Mouse (Mus musculus): ENCODE measurements at regions not wholly inside any gene's neighbourhood (a gene's known extent, or its start where the extent isn't known, plus 50 kb on each side); places are given as distances from the start of the nearest gene placed in this dataset.

DNA sequence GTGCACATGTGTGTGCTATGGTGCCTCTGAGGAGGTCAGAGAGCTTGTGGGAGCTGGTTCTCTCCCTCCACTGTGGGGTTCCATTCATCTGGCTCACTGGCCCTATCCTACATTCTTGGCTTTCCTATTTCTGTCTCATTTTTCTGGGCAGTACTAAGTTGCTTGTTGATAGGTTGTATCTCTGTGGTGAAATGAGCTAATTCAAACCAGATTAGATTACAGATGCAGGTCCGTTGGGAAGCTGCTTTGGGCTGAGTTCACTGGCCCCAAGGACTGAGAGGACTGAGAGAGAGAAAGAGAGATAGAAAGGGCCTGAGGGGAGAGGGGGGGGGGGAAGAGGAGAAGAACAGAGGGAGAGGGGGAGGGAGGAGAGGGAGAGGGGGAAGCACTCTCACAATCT is 83.5 kb downstream of the Rpl14 start:
- peaks cover 11% of the 10 kb centered on the region for H3K9me3 ChIP-seq
- H3K4me1 ChIP-seq: no peaks in the 10 kb centered on the region
- H3K27me3 ChIP-seq (replicated peaks): peaks cover 27% of the 10 kb centered on the region
- H3K4me3 ChIP-seq (replicated peaks): no peak overlapping the region
- no peak for TF ChIP-seq FLI1 (IDR thresholded peaks at IDR 0.05; ENCODE audit: low read length)
- no peaks in the 10 kb centered on the region for H3K36me3 ChIP-seq (replicated peaks; ENCODE audit: low read length)

DNA sequence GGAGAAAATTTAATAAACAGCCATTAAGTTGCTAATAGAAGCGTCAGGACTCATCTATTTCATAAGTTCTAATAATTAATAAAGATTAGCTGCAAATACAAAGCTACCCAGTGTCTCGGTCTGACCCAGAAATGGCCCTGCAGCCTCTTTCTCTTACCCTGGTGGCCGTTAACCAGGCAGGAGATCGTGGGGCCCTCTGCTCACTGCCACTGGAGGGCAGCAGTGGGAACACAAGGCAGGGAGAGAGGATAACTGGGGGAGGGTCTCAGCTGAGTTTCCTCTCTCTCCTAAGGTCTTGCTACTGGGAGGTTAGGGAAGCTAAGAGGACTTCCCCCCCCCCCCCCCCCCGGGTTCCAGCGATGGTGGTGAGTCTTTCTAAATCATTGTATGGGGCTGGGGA is 85.7 kb downstream of the Rpl14 start:
- Histone ChIP-seq H3K4me3 (replicated peaks) (no peak overlapping the region), H3K27me3 (replicated peaks) (peaks cover 30% of the 10 kb centered on the region), H3K36me3 (replicated peaks; ENCODE audit: low read length) (no peaks in the 10 kb centered on the region), H3K4me1 (no peaks in the 10 kb centered on the region), H3K9me3 (no peaks in the 10 kb centered on the region)
- no peak for TF ChIP-seq FLI1 (IDR thresholded peaks at IDR 0.05; ENCODE audit: low read length)
- TF ChIP-seq GATA1 (IDR thresholded peaks at IDR 0.05; ENCODE audit: borderline replicate concordance, low read length): no peak

DNA sequence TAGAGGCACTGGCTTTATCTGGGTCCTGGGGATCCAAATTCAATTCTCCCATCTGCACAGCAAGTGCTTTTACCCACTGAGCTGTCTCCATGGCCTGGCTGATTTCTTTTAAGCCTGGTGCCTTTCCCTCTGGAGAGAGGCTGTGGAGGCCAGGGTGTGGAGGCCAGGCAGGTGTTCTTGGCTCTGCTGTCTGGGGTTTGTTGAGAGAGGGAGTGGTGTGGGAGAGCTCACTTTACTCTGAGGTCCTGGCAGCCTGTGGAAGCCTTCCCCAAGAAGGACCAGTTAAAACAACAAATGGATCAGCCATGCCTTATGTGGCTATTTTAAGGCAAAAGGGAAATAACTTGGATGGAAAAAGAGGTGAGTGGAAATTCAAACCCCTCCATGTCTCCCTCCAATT is 86.5 kb downstream of the Rpl14 start:
- TF ChIP-seq FLI1 (IDR thresholded peaks at IDR 0.05; ENCODE audit: low read length) (no peak), GATA1 (IDR thresholded peaks at IDR 0.05; ENCODE audit: borderline replicate concordance, low read length) (no peak)

DNA sequence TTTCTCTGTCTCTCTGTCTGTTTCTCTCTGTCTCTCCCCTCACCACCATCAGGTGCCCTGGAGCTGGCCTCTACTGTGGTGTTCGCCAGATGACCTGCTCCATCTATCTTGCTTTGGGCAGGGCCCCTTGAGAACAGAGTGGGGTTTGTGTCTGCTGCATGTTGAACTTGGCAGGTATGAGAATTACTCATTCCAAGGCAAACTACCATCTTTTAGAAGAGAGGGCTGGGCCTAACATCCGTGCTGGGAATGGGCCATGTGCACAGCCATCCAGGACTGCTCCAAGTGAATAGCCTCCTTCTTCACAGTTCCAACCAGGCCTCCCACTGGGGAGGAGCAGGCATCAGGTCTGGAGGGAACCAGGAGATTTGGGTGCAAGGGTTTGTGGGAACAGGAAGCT is 87.3 kb downstream of the Rpl14 start:
- Histone ChIP-seq H3K36me3 (replicated peaks; ENCODE audit: low read length) (no peaks in the 10 kb centered on the region), H3K4me1 (no peaks in the 10 kb centered on the region), H3K27me3 (replicated peaks) (peaks cover 32% of the 10 kb centered on the region), H3K4me3 (replicated peaks) (no peak overlapping the region), H3K9me3 (no peaks in the 10 kb centered on the region)
- TF ChIP-seq GATA1 (IDR thresholded peaks at IDR 0.05; ENCODE audit: borderline replicate concordance, low read length) (no peak), FLI1 (IDR thresholded peaks at IDR 0.05; ENCODE audit: low read length) (no peak)

More for the DNA sequence above, 86.5 kb downstream of the Rpl14 start:
- Histone ChIP-seq H3K36me3 (replicated peaks; ENCODE audit: low read length) (no peaks in the 10 kb centered on the region), H3K27me3 (replicated peaks) (peaks cover 32% of the 10 kb centered on the region), H3K4me3 (replicated peaks) (no peak overlapping the region), H3K9me3 (no peaks in the 10 kb centered on the region), H3K4me1 (no peaks in the 10 kb centered on the region)

DNA sequence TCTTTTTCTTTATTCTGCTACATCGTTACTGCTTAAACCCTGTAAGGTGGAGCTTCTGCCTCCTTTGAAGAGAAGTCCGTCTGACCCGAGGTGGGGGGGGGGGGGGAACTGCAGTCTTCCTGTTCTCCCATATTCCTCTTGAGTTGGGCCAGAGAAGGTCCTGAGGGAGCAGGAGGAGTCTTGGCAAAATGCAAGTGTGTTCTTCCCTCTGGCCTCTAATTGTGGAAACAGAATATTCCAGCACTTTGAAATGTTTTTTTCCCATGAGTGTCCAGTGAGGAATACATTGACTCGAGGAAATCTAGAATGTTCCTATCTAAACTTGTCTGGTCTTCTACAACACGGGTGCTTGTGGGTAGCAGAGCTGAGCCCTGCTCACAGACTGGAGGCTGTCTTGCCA is 90.0 kb downstream of the Rpl14 start:
- TF ChIP-seq FLI1 (IDR thresholded peaks at IDR 0.05; ENCODE audit: low read length) (no peak), GATA1 (IDR thresholded peaks at IDR 0.05; ENCODE audit: borderline replicate concordance, low read length) (no peak)
- H3K4me1 ChIP-seq: no peaks in the 10 kb centered on the region; the same call in 1 of the 2 replicates
- no peaks in the 10 kb centered on the region for H3K36me3 ChIP-seq (replicated peaks; ENCODE audit: low read length)
- H3K4me3 ChIP-seq (replicated peaks): no peak overlapping the region
- H3K9me3 ChIP-seq: peaks cover 7% of the 10 kb centered on the region
- H3K27me3 ChIP-seq (replicated peaks): peaks cover 28% of the 10 kb centered on the region

DNA sequence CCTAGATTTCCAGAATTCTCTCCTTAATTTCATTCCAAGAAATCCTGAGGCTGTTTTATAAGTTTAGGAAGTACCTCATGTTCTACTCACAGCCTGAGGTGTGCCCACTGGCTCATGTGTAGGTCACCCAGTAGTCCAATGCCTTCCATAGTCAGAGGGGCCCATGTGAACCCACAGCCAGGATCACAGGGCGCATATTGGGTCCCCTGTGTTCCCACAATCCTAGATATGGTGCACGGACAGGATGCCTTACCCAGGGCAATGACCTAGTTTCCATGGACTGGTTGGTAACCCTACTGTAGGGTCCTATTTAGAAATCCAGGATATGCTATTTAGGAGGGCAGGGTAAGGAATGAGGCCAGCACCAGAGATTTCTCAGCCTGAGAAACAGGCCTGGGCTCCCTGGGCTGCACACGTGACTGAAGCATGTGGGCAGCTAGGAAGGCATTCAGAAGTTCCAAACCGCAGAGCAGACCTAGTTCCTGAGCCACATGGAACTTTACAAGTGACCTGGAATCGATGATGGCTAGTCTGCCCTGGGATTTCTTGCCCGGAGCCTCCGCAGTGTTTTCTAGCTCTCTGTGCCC is 90.5 kb downstream of the Rpl14 start:
- Histone ChIP-seq H3K9me3 (peaks cover 12% of the 10 kb centered on the region), H3K27me3 (replicated peaks) (peaks cover 25% of the 10 kb centered on the region), H3K4me3 (replicated peaks) (no peak overlapping the region), H3K36me3 (replicated peaks; ENCODE audit: low read length) (no peaks in the 10 kb centered on the region), H3K4me1 (no peaks in the 10 kb centered on the region; the same call in 1 of the 2 replicates)
- TF ChIP-seq GATA1 (IDR thresholded peaks at IDR 0.05; ENCODE audit: borderline replicate concordance, low read length): no peak
- no peak for TF ChIP-seq FLI1 (IDR thresholded peaks at IDR 0.05; ENCODE audit: low read length)

DNA sequence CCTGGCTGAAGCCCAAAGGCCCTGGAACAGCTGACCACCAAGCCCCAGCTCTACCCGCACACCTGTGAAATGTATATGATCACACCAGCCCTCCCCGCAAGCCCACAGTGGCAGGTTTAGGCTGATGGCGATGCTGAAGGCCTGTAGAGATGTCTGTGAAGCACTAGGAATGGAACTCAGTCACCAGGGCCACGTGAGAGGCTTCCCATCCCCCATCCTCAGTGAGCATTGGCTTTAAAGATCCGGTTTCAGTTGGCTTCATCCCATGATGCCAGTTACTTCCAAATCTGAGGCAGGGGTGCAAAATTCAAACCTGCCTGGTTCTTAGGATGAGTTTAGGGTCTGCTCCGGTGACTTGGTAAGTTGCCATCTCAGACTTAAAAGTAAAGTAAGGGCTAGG is 91.9 kb downstream of the Rpl14 start:
- peaks cover 12% of the 10 kb centered on the region for H3K9me3 ChIP-seq
- no peaks in the 10 kb centered on the region; the same call in 1 of the 2 replicates for H3K4me1 ChIP-seq
- TF ChIP-seq FLI1 (IDR thresholded peaks at IDR 0.05; ENCODE audit: low read length): no peak
- H3K4me3 ChIP-seq (replicated peaks): no peak overlapping the region
- H3K36me3 ChIP-seq (replicated peaks; ENCODE audit: low read length): no peaks in the 10 kb centered on the region
- peaks cover 20% of the 10 kb centered on the region for H3K27me3 ChIP-seq (replicated peaks)

DNA sequence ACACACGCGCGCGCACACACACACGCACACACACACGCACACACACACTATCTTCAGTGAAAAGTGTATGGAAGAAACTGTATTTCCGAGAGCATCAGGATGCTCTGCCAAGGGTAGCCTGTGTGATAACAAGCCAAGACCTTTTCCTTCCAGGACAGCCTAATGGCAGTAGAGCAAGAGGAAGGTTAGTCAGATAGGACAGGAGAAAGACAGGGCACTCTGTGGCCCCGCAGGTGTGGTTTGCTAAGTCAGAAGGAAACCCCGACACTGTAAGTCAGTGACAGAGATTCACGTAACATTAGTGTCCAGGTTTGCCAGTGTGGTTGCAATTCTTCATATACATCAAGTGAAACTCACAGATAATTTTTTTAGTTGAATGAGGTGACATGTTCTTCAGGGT is 92.8 kb downstream of the Rpl14 start:
- Histone ChIP-seq H3K9me3 (peaks cover 12% of the 10 kb centered on the region), H3K4me1 (no peaks in the 10 kb centered on the region; the same call in 1 of the 2 replicates), H3K4me3 (replicated peaks) (no peak overlapping the region), H3K27me3 (replicated peaks) (peaks cover 15% of the 10 kb centered on the region), H3K36me3 (replicated peaks; ENCODE audit: low read length) (no peaks in the 10 kb centered on the region)
- TF ChIP-seq GATA1 (IDR thresholded peaks at IDR 0.05; ENCODE audit: borderline replicate concordance, low read length) (no peak), FLI1 (IDR thresholded peaks at IDR 0.05; ENCODE audit: low read length) (no peak)

DNA sequence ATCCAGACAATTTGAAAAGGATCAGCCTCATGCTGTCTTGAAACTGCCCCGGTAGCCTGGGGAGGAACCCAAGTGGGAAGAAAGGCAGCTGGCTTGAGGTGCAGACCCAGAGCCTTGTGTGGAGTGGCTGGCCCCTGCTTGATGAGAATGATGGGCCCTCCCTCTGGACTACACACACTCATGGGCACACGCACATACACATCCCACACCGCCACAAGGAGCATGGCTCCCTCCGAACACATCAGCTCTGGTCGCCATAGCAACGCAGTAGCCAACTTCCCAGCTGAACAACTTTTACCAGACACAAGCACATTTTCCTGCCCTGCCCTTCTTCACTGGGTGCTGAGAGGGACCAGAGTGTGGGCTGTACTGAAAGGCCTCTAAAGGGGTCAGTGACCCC is 101.2 kb downstream of the Rpl14 start:
- TF ChIP-seq GATA1 (IDR thresholded peaks at IDR 0.05; ENCODE audit: borderline replicate concordance, low read length): no peak
- no peak for TF ChIP-seq FLI1 (IDR thresholded peaks at IDR 0.05; ENCODE audit: low read length)
- no peaks in the 10 kb centered on the region for H3K36me3 ChIP-seq (replicated peaks; ENCODE audit: low read length)
- H3K9me3 ChIP-seq: peaks cover 10% of the 10 kb centered on the region

DNA sequence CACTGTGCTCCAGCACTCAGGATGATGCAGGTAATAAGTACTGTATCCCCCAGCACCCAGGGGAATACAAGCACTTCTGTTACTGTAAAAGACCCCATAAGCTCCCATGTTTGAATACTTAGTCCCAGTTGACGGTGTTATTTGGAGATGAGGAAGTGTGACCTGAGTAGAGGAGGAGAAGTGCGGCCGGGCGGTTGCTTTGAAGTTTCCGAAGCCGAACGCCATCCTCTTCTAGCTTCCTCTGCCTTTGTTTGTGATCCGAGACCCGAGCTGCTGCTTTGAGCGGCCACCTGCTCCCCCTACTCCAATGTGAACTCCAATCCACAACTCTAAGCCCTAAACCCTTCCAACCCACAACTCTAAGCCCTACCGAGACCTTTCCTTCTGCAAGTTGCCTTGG is 103.6 kb downstream of the Rpl14 start:
- Histone ChIP-seq H3K27me3 (replicated peaks) (peaks cover 48% of the 10 kb centered on the region), H3K4me1 (no peaks in the 10 kb centered on the region; the same call in 1 of the 2 replicates), H3K36me3 (replicated peaks; ENCODE audit: low read length) (no peaks in the 10 kb centered on the region), H3K9me3 (peaks cover 10% of the 10 kb centered on the region), H3K4me3 (replicated peaks) (no peak overlapping the region)
- TF ChIP-seq FLI1 (IDR thresholded peaks at IDR 0.05; ENCODE audit: low read length) (no peak), GATA1 (IDR thresholded peaks at IDR 0.05; ENCODE audit: borderline replicate concordance, low read length) (no peak)

More for the DNA sequence above, 101.2 kb downstream of the Rpl14 start:
- Histone ChIP-seq H3K4me1 (no peaks in the 10 kb centered on the region; the same call in 1 of the 2 replicates), H3K4me3 (replicated peaks) (no peak overlapping the region), H3K27me3 (replicated peaks) (peaks cover 45% of the 10 kb centered on the region)

All from megakaryocyte, embryonic 14.5 days (primary cell).